Comparison of ENCODE assay signal across 18 mouse cellular contexts in the genomic region with DNA sequence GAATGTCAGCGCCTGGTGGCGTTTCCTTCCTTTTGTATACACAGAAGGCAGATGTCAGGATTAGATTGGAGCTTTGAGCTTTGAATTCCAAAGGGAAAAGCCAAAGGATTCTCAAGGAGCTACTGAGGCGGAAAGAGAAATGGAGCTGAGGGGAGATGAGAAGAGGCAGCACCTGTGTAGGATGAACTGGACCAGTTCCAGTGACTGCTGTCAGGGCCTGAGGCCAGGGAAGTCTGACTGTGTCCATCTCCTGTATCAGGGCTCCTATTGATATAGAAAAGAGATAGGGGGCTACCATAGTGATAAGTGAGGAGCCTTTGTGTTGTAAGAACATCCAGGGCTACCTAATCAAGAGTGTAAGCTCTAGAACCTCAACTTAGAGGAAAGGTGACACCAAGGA.
"Had no signal": no experiment of that assay in that cellular context is flagged by ENCODE, and none has a peak within 500 bp of the region (broad histone marks: within the 10 kb centered on the region; RNA-seq: fewer than 3 reads in every experiment).

No protein-coding gene starts in this region.

- H3K4me3 ChIP-seq: lung, embryonic 15.5 days; megakaryocyte, embryonic 14.5 days; midbrain, embryonic 13.5 days; midbrain, embryonic 15.5 days; neural tube, embryonic 12.5 days; stomach, embryonic 15.5 days had no signal

- H3K9me3 ChIP-seq: lung, embryonic 15.5 days; midbrain, embryonic 13.5 days; midbrain, embryonic 15.5 days; neural tube, embryonic 12.5 days; stomach, embryonic 15.5 days had no signal

- H3K9ac ChIP-seq: liver, postnatal 0 days; lung, embryonic 15.5 days; midbrain, embryonic 13.5 days; midbrain, embryonic 15.5 days; neural tube, embryonic 12.5 days; stomach, embryonic 15.5 days had no signal

- DNase-seq: liver, postnatal 0 days; lung, adult 2 months; lung, postnatal 14 days; lung, postnatal 36 days; right cerebral cortex, postnatal 14 days; thymus, adult 2 months; thymus, postnatal 25 days; thymus, postnatal 4 days had no signal

- H3K27me3 ChIP-seq: lung, embryonic 15.5 days; megakaryocyte, embryonic 14.5 days; midbrain, embryonic 13.5 days; midbrain, embryonic 15.5 days; neural tube, embryonic 12.5 days; stomach, embryonic 15.5 days had no signal

- H3K36me3 ChIP-seq: lung, embryonic 15.5 days; midbrain, embryonic 13.5 days; midbrain, embryonic 15.5 days; neural tube, embryonic 12.5 days; stomach, embryonic 15.5 days had no signal

- H3K27ac ChIP-seq: lung, embryonic 15.5 days; macrophage; midbrain, embryonic 13.5 days; midbrain, embryonic 15.5 days; neural tube, embryonic 12.5 days; stomach, embryonic 15.5 days; stomach, postnatal 0 days had no signal

- H3K4me1 ChIP-seq: lung, embryonic 15.5 days; megakaryocyte, embryonic 14.5 days; midbrain, embryonic 13.5 days; midbrain, embryonic 15.5 days; neural tube, embryonic 12.5 days; stomach, embryonic 15.5 days had no signal

- H3K4me2 ChIP-seq: lung, embryonic 15.5 days; midbrain, embryonic 11.5 days; midbrain, embryonic 13.5 days; midbrain, embryonic 15.5 days; neural tube, embryonic 12.5 days; stomach, embryonic 15.5 days had no signal

- ATAC-seq: liver, postnatal 0 days; lung, postnatal 0 days; midbrain, embryonic 13.5 days; midbrain, embryonic 15.5 days had no signal
